ENCODE assay signal across 8 mouse cellular contexts in genomic region chr5:111675673-111676261, GRCm38 (mm10). TPM values are rescaled to one million over a fixed set of nuclear protein-coding genes. Genes with fewer than 3 reads are reported as not detected.
DNase-seq lines count a peak whose midpoint lies in the region; ATAC-seq and TF ChIP-seq lines count a peak whose summit lies in the region.

No protein-coding gene starts in this region.

- H3K9me3 ChIP-seq in midbrain, embryonic 10.5 days (replicated peaks): no peaks in the 10 kb centered on the region
- H3K9me3 ChIP-seq in midbrain, embryonic 16.5 days (replicated peaks; ENCODE audit: control insufficient read depth, low read length, poor library complexity, severe bottlenecking): no peaks in the 10 kb centered on the region
- no peaks in the 10 kb centered on the region for H3K9me3 ChIP-seq in heart, embryonic 13.5 days
- no peaks in the 10 kb centered on the region for H3K9me3 ChIP-seq in kidney, embryonic 15.5 days (replicated peaks)

- ATAC-seq in midbrain, embryonic 16.5 days: no peak; the same call in 1 of the 2 replicates
- ATAC-seq in heart, embryonic 13.5 days (ENCODE audit: extremely low read depth, insufficient number of reproducible peaks, low FRiP score, low TSS enrichment): peak; percentile 44; the same call in 1 of the 2 replicates
- peak; percentile 90 for ATAC-seq in kidney, embryonic 15.5 days (replicated peaks; ENCODE audit: low FRiP score)
- ATAC-seq in granulocyte monocyte progenitor cell, adult 5-6 weeks (replicated peaks; ENCODE audit: poor library complexity, severe bottlenecking): no peak

- WGBS in midbrain, embryonic 10.5 days: 17% methylated on average over 8 of the region's 8 CpGs
- 18% methylated on average over 8 of the region's 8 CpGs for WGBS in midbrain, embryonic 16.5 days
- WGBS in heart, embryonic 13.5 days: 7% methylated on average over 8 of the region's 8 CpGs
- 3% methylated on average over 8 of the region's 8 CpGs for WGBS in kidney, embryonic 15.5 days

- H3K27ac ChIP-seq in midbrain, embryonic 10.5 days (replicated peaks): peak overlapping the region; percentile 73
- H3K27ac ChIP-seq in midbrain, embryonic 16.5 days (ENCODE audit: low read length): no peak overlapping the region
- peak overlapping the region; percentile 41 for H3K27ac ChIP-seq in embryonic fibroblast, embryonic 13.5 days (ENCODE audit: insufficient read depth, low read length)
- H3K27ac ChIP-seq in heart, embryonic 13.5 days (replicated peaks): peak overlapping the region; percentile 86
- H3K27ac ChIP-seq in kidney, embryonic 15.5 days: peak overlapping the region; percentile 67

- H3K36me3 ChIP-seq in midbrain, embryonic 10.5 days: no peaks in the 10 kb centered on the region
- no peaks in the 10 kb centered on the region for H3K36me3 ChIP-seq in midbrain, embryonic 16.5 days (ENCODE audit: control insufficient read depth, insufficient read depth, low read length)
- H3K36me3 ChIP-seq in heart, embryonic 13.5 days: no peaks in the 10 kb centered on the region
- no peaks in the 10 kb centered on the region for H3K36me3 ChIP-seq in kidney, embryonic 15.5 days

- H3K4me2 ChIP-seq in midbrain, embryonic 16.5 days (ENCODE audit: low read length): no peak overlapping the region
- no peak overlapping the region; the same call in 1 of the 2 replicates for H3K4me2 ChIP-seq in heart, embryonic 13.5 days
- H3K4me2 ChIP-seq in kidney, embryonic 15.5 days: peak overlapping the region; percentile 5; the same call in 1 of the 2 replicates

- H3K4me1 ChIP-seq in midbrain, embryonic 10.5 days: peaks cover 55% of the 10 kb centered on the region
- peaks cover 14% of the 10 kb centered on the region for H3K4me1 ChIP-seq in midbrain, embryonic 16.5 days (ENCODE audit: control insufficient read depth, insufficient read depth, low read length)
- H3K4me1 ChIP-seq in embryonic fibroblast, embryonic 13.5 days (ENCODE audit: control insufficient read depth, insufficient read depth, low read length): peaks cover 17% of the 10 kb centered on the region
- peaks cover 45% of the 10 kb centered on the region for H3K4me1 ChIP-seq in heart, embryonic 13.5 days
- H3K4me1 ChIP-seq in kidney, embryonic 15.5 days: peaks cover 33% of the 10 kb centered on the region

- no peak overlapping the region for H3K9ac ChIP-seq in midbrain, embryonic 16.5 days (ENCODE audit: low read depth, low read length)
- H3K9ac ChIP-seq in heart, embryonic 13.5 days: peak overlapping the region; percentile 52; the same call in 1 of the 2 replicates
- no peak overlapping the region for H3K9ac ChIP-seq in kidney, embryonic 15.5 days

- TF ChIP-seq CTCF in embryonic fibroblast, embryonic 13.5 days (IDR thresholded peaks at IDR 0.05; ENCODE audit: borderline replicate concordance, insufficient read depth, low read length): peak; percentile 42; the same call in 1 of the 2 replicates

- TF ChIP-seq POLR2A in embryonic fibroblast, embryonic 13.5 days (IDR thresholded peaks at IDR 0.05; ENCODE audit: low read depth, low read length): 0 out of 2 replicates have a peak, but pooled peaks have one; percentile 21

- peak; percentile 55 for DNase-seq in midbrain, embryonic 10.5 days (ENCODE audit: low spot score)
- peak; percentile 69 for DNase-seq in lung, postnatal 25 days (ENCODE audit: low spot score)
- DNase-seq in testis, postnatal 10 days (ENCODE audit: low spot score): peak; percentile 78

- peaks cover 42% of the 10 kb centered on the region for H3K27me3 ChIP-seq in midbrain, embryonic 10.5 days (ENCODE audit: low read depth, poor library complexity, severe bottlenecking)
- H3K27me3 ChIP-seq in midbrain, embryonic 16.5 days (ENCODE audit: control insufficient read depth, insufficient read depth, low read depth, low read length): no peaks in the 10 kb centered on the region
- peaks cover 32% of the 10 kb centered on the region for H3K27me3 ChIP-seq in heart, embryonic 13.5 days (replicated peaks)
- peaks cover 32% of the 10 kb centered on the region for H3K27me3 ChIP-seq in kidney, embryonic 15.5 days

- H3K4me3 ChIP-seq in midbrain, embryonic 10.5 days: no peak overlapping the region
- no peak overlapping the region for H3K4me3 ChIP-seq in midbrain, embryonic 16.5 days (ENCODE audit: low read depth, low read length)
- no peak overlapping the region for H3K4me3 ChIP-seq in embryonic fibroblast, embryonic 13.5 days (ENCODE audit: insufficient read depth, low read length)
- H3K4me3 ChIP-seq in heart, embryonic 13.5 days: no peak overlapping the region
- H3K4me3 ChIP-seq in kidney, embryonic 15.5 days (replicated peaks): no peak overlapping the region

RNA-seq across cellular contexts. Expression of gene Gm26897, which starts 58.0 kb away (rescaled TPM):
- not detected in 2 replicates for polyA plus RNA-seq in midbrain, embryonic 10.5 days (2016; fragmentation: Nextera tagmentation; extraction: Ambion mirVana)
- polyA plus RNA-seq in midbrain, embryonic 16.5 days (2015; fragmentation: Nextera tagmentation; extraction: Ambion mirVana): not detected in 2 replicates
- not detected in 2 replicates for polyA plus RNA-seq in embryonic fibroblast, embryonic 13.5 days (2011; ENCODE audit: insufficient read length, low read depth, missing spikeins)
- not detected in 2 replicates for polyA plus RNA-seq in heart, embryonic 13.5 days (2015; fragmentation: Nextera tagmentation; extraction: Ambion mirVana)
- not detected in 2 replicates for polyA plus RNA-seq in kidney, embryonic 15.5 days (2015; fragmentation: Nextera tagmentation; extraction: Ambion mirVana)
- not detected in 2 replicates for total RNA-seq in granulocyte monocyte progenitor cell, adult 5-6 weeks (2014; fragmentation: Nextera tagmentation)
- total RNA-seq in granulocyte monocyte progenitor cell, adult 5-6 weeks (2017): not detected in 2 replicates

Comparison
In these comparisons a context has a peak if more than half of its experiments do, and no peak if none do; other contexts are left out.
1. ATAC-seq: peak in heart, embryonic 13.5 days (single experiment) and kidney, embryonic 15.5 days (single experiment); none in midbrain, embryonic 16.5 days (single experiment) and granulocyte monocyte progenitor cell, adult 5-6 weeks (single experiment).
2. Peak in every context shown above with its lines, with median percentiles within 50 percentile points of each other: DNase-seq.